Mouse (Mus musculus) macrophage (primary cell): ENCODE measurements around the gene Olfr1331. TPM values are rescaled to one million over a fixed set of nuclear protein-coding genes. Genes with fewer than 3 reads are reported as not detected.
"Not testable (repeated sequence)": the region's sequence is repeated elsewhere in the genome, so short reads cannot be mapped to it uniquely, and the experiment has no call there.

Experiments used
- H3K27ac ChIP-seq: fragments of 350-480 bp; formaldehyde crosslinking; 2 replicates; pipeline ENCODE4 v1.9.0; 2021
- H3K36me3 ChIP-seq: fragments of 350-480 bp; formaldehyde crosslinking; 2 replicates; pipeline ENCODE4 v1.9.0; 2021; ENCODE audit errors: inconsistent target
- H3K4me3 ChIP-seq: fragments of 350-480 bp; formaldehyde crosslinking; 2 replicates; pipeline ENCODE4 v1.9.0; 2021; ENCODE audit errors: inconsistent target
- H3K79me2 ChIP-seq: fragments of 350-480 bp; formaldehyde crosslinking; 2 replicates; pipeline ENCODE4 v1.9.0; 2021; ENCODE audit errors: inconsistent target
- WGBS: methylation state at CpG from one replicate; pipeline ENCODE4 v1.1.7; 2026; ENCODE audit warnings: inconsistent platforms; ENCODE audit not compliant: missing documents; 5-methylcytosine and 5-hydroxymethylcytosine counted together
- polyA plus RNA-seq: library from polyadenylated mRNA; stranded (reverse); fragments of 250-400 nt; gene quantifications from 3 replicates; pipeline ENCODE4 v1.2.4, GENCODE M21; 2018; ENCODE audit warnings: inconsistent platforms
- total RNA-seq, 78 experiments: library from RNA; depleted of rRNA; stranded (reverse); fragments of 250-400 nt; gene quantifications; 1 replicate in 9 of 78; 2 replicates in 24 of 78; 3 replicates in 43 of 78; 4 replicates in 2 of 78; pipeline ENCODE4 v1.2.4; 2018; ENCODE audit warnings: inconsistent platforms in 56 of 78

The Olfr1331 gene
- not detected for total RNA-seq (2018; cell fraction: chromatin; rRNA removed)
- not detected for total RNA-seq (2018; cell fraction: cytosol; rRNA removed)
- total RNA-seq (2018; cell fraction: nucleus; rRNA removed) = not detected
- not detected in 3 replicates for polyA plus RNA-seq

- Histone ChIP-seq H3K79me2 (no peaks in the 10 kb centered on the region), H3K36me3 (no peaks in the 10 kb centered on the region), H3K27ac (no peak within 1 kb of the TSS), H3K4me3 (no peak within 1 kb of the TSS)
- WGBS = 100% methylated on average over 1 of the region's 1 CpGs
Observed at GRCm38 (mm10) chr4:118864349-118864748, at the start of gene Olfr1331. TSS of gene Olfr1331 (plus strand) at chr4:118864649.

- WGBS = 67% methylated on average over 1 of the region's 1 CpGs
- H3K4me3 ChIP-seq = no peak overlapping the region
- no peaks in the 10 kb centered on the region for H3K79me2 ChIP-seq
Observed at GRCm38 (mm10) chr4:118818921-118819320, 45.5 kb upstream of the Olfr1331 start.

GRCm38 (mm10) chr4:118836179-118836578, 28.3 kb upstream of the Olfr1331 start, which contains the start of gene Olfr1333:
TSS of gene Olfr1333 (minus strand) at chr4:118836279.
- no peaks in the 10 kb centered on the region for H3K79me2 ChIP-seq

More at GRCm38 (mm10) chr4:118818921-118819320, 45.5 kb upstream of the Olfr1331 start:
- Histone ChIP-seq H3K27ac (no peak overlapping the region), H3K36me3 (no peaks in the 10 kb centered on the region)

GRCm38 (mm10) chr4:118861791-118862190, 2.7 kb upstream of the Olfr1331 start:
- no peaks in the 10 kb centered on the region for H3K36me3 ChIP-seq
- H3K4me3 ChIP-seq = no peak overlapping the region
- 91% methylated on average over 1 of the region's 1 CpGs for WGBS
- no peak overlapping the region for H3K27ac ChIP-seq
- no peaks in the 10 kb centered on the region for H3K79me2 ChIP-seq

More at GRCm38 (mm10) chr4:118836179-118836578, 28.3 kb upstream of the Olfr1331 start, which contains the start of gene Olfr1333:
- WGBS = 85% methylated on average over 1 of the region's 1 CpGs
- Histone ChIP-seq H3K4me3 (no peak within 1 kb of the TSS), H3K27ac (no peak within 1 kb of the TSS), H3K36me3 (no peaks in the 10 kb centered on the region)

- H3K79me2 ChIP-seq = no peaks in the 10 kb centered on the region
- no peak overlapping the region for H3K4me3 ChIP-seq
- WGBS = 76% methylated on average over 4 of the region's 4 CpGs
- H3K27ac ChIP-seq = no peak overlapping the region
- no peaks in the 10 kb centered on the region for H3K36me3 ChIP-seq
Observed at GRCm38 (mm10) chr4:118862704-118863103, 1.7 kb upstream of the Olfr1331 start.

GRCm38 (mm10) chr4:118867566-118867965, 3.1 kb downstream of the Olfr1331 start:
- Histone ChIP-seq H3K36me3 (no peaks in the 10 kb centered on the region), H3K79me2 (no peaks in the 10 kb centered on the region), H3K4me3 (no peak overlapping the region), H3K27ac (no peak overlapping the region)

GRCm38 (mm10) chr4:118888297-118888696, 23.8 kb downstream of the Olfr1331 start, which contains the start of gene Olfr1330:
TSS of gene Olfr1330 (plus strand) at chr4:118888597.
- WGBS = 95% methylated on average over 1 of the region's 1 CpGs
- Histone ChIP-seq H3K36me3 (no peaks in the 10 kb centered on the region), H3K27ac (no peak within 1 kb of the TSS)

GRCm38 (mm10) chr4:118901981-118902380, 37.5 kb downstream of the Olfr1331 start:
- Histone ChIP-seq H3K4me3 (no peak overlapping the region), H3K36me3 (no peaks in the 10 kb centered on the region), H3K27ac (no peak overlapping the region), H3K79me2 (no peaks in the 10 kb centered on the region)
- WGBS = 80% methylated on average over 2 of the region's 2 CpGs

More at GRCm38 (mm10) chr4:118888297-118888696, 23.8 kb downstream of the Olfr1331 start, which contains the start of gene Olfr1330:
- H3K4me3 ChIP-seq = no peak within 1 kb of the TSS
- no peaks in the 10 kb centered on the region for H3K79me2 ChIP-seq

- not testable (repeated sequence) for H3K4me3 ChIP-seq, H3K79me2 ChIP-seq, H3K36me3 ChIP-seq, H3K27ac ChIP-seq
- 83% methylated on average over 1 of the region's 2 CpGs for WGBS
Observed at GRCm38 (mm10) chr4:118917365-118917764, 52.9 kb downstream of the Olfr1331 start, which contains the start of gene Olfr1329. TSS of gene Olfr1329 (minus strand) at chr4:118917465.

Other genes with a start within 250 kb of the Olfr1331 start
- not detected in 3 replicates for gene Cfap57, start 243.9 kb upstream of the Olfr1331 start, polyA plus RNA-seq
- 26.7 to 58.3 TPM (median 41.6 TPM) in 3 replicates for gene Ebna1bp2, start 243.8 kb upstream of the Olfr1331 start, polyA plus RNA-seq
- gene Olfr62, start 205.7 kb upstream of the Olfr1331 start, polyA plus RNA-seq = not detected in 3 replicates
- not detected in 3 replicates for gene Olfr1342, start 171.9 kb upstream of the Olfr1331 start, polyA plus RNA-seq
- not detected in 3 replicates for gene Olfr1341, start 161.1 kb upstream of the Olfr1331 start, polyA plus RNA-seq
- gene Olfr1340, start 144.5 kb upstream of the Olfr1331 start, polyA plus RNA-seq = not detected in 3 replicates
- gene Olfr1339, start 132.5 kb upstream of the Olfr1331 start, polyA plus RNA-seq = not detected in 3 replicates
- gene Olfr1338, start 105.9 kb upstream of the Olfr1331 start, polyA plus RNA-seq = not detected in 3 replicates
- gene Olfr1337, start 82.1 kb upstream of the Olfr1331 start, polyA plus RNA-seq = not detected in 3 replicates
- gene Olfr1335, start 54.7 kb upstream of the Olfr1331 start, polyA plus RNA-seq = not detected in 3 replicates
- not detected in 3 replicates for gene Olfr1333, start 28.4 kb upstream of the Olfr1331 start, polyA plus RNA-seq
- not detected in 3 replicates for gene Olfr1330, start 23.9 kb downstream of the Olfr1331 start, polyA plus RNA-seq
- not detected in 3 replicates for gene Olfr1329, start 52.8 kb downstream of the Olfr1331 start, polyA plus RNA-seq
- gene Olfr1328, start 74.0 kb downstream of the Olfr1331 start, polyA plus RNA-seq = not detected in 3 replicates
- gene Lao1, start 96.9 kb downstream of the Olfr1331 start, polyA plus RNA-seq = not detected in 3 replicates
- 5.5 to 14.5 TPM (median 7.5 TPM) in 3 replicates for gene Slc2a1, start 244.1 kb downstream of the Olfr1331 start, polyA plus RNA-seq